Mouse (Mus musculus): ENCODE measurements around the gene Slc5a5.

GRCm38 (mm10) chr8:70920049-70920922 is 27.7 kb upstream of the Slc5a5 start:
- TF ChIP-seq CTCF (IDR thresholded peaks at IDR 0.05; ENCODE audit: extremely low read depth, insufficient read depth, low read length), result no peak
- TF ChIP-seq POLR2A (IDR thresholded peaks at IDR 0.05; ENCODE audit: extremely low read depth, insufficient read depth, low read length), result no peak

Data from cortical plate, adult 2 months (tissue).